Mouse (Mus musculus) testis, postnatal 14 days (tissue): Measurements from ENCODE around the gene Ltbp2.

Experiments
- DNase-seq: peaks from one replicate; pipeline ENCODE4 v3.0.0; 2021; ENCODE audit warnings: low spot score

The Ltbp2 gene

GRCm38 (mm10) chr12:84875761-84876480 is 411 bp downstream of the Ltbp2 start:
- peak; percentile 24 for DNase-seq

DNA sequence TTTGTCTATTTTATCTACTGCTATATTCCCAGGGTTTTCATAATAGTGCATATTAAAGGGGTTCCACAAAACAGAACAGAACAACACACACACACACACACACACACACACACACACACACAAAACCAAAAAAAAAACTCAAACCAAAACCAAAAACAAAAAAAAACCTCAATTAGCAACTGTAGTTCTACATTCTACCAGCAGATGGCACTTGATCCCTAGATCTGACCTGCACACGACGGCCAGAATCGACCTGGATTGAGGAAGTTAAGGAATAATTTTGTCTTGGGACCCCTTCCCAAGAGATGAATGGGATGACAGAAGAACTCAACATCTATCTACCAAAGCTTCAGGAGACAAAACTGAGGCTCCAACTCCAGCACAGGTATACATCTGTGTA is 2.9 kb downstream of the Ltbp2 start:
- no peak for DNase-seq

GRCm38 (mm10) chr12:84872310-84872709 is 4.0 kb downstream of the Ltbp2 start:
- no peak for DNase-seq

GRCm38 (mm10) chr12:84865431-84865830 is 10.9 kb downstream of the Ltbp2 start:
- DNase-seq: no peak

DNA sequence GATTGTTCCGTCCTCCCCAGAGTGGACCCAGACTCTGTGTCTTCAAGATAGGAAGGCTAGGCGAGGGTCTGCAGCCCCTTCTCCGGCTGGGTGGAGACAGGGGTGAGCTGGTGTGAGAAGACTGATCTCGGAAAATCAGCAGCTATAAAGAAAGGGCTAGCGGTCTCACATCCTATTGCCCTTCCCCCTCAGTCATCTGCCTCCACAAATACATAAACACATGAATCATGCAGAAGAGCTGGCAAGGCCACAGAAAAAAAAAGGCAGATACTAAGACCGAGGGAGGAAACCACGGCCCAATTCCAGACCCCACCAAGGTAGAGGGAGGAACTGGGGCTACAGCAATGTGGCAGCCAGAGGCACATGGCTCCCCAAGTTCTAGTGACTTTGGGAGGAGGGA is 11.5 kb downstream of the Ltbp2 start:
- DNase-seq: no peak

DNA sequence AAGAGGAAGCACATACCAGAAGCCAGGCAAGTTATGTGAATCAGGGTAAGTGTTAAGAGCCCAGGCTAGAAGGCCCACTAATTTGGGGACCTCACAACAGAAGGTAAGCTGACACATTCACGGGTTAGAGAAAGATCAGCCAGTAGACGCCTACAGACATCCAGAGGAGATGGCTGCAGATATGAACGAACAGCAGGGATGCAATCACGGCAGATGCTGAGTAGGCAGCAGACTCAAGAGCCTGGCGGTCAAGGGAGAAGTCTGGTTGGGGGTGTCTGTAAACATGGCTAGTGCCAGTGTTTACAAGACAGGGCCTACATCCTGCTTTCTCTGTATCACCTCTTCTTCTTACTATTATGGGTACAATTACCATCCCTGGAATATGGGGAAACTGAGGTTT is 13.1 kb downstream of the Ltbp2 start:
- DNase-seq: no peak

DNA sequence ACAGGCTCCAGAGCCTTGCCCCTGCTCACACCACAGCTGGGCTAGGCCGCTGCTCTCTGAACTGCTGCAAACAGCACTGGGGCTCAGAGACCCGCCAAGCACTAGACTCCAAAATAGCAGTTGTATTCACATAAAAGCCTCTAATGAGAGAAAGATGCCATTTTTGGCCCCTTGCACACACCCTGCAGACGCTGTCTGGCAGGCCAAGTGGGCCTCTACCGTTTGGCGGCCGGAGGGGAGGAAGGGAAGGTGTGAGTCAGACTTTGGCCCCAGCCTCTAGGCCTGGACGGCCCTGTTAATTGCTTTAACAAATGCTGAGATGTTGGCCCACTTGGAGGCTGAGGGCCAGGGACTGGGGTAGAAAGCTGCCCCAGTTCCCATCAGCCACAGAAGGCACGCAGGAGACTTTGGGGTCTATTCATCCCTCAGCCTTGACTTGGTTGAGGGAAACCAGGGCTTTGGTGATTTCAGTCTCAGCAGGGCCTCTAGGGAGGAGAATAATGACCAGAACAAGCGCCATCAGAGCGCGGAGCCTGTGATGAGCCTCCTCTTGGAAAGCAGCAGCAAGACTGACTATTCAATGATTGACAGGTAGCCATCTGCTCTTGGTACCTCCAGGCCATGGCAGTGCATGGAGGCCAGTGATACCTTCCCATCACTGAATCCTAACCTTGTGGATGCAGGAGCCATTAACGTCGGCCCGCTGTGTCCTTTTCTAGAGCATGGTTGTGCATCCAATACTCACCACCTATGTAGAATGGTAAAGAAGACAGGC is 14.0 kb downstream of the Ltbp2 start:
- no peak for DNase-seq

GRCm38 (mm10) chr12:84858149-84859113 is 17.9 kb downstream of the Ltbp2 start:
- DNase-seq: no peak

- no peak for DNase-seq
Observed at GRCm38 (mm10) chr12:84857706-84858105, 18.6 kb downstream of the Ltbp2 start.

DNA sequence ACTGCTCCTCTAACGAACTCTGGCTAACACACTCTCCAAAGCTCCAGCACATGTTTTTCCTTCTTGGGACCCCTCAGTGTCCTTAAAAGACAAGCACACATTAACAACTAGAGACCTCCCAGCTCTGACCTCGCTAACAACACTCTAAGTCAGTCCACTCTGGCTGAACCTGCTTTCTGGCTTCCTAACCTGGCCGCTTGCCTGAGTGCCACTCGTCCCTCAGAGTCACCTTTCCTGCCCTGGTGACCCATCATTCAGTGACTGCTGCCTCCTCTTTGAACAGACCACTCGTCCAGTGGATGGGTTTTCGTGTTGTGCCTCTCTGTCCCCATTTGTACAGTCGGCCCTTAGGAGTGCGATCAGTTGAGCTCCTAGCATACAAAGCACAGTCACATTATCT is 19.8 kb downstream of the Ltbp2 start:
- no peak for DNase-seq

- no peak for DNase-seq
Observed at GRCm38 (mm10) chr12:84855084-84855625, 21.2 kb downstream of the Ltbp2 start.

DNA sequence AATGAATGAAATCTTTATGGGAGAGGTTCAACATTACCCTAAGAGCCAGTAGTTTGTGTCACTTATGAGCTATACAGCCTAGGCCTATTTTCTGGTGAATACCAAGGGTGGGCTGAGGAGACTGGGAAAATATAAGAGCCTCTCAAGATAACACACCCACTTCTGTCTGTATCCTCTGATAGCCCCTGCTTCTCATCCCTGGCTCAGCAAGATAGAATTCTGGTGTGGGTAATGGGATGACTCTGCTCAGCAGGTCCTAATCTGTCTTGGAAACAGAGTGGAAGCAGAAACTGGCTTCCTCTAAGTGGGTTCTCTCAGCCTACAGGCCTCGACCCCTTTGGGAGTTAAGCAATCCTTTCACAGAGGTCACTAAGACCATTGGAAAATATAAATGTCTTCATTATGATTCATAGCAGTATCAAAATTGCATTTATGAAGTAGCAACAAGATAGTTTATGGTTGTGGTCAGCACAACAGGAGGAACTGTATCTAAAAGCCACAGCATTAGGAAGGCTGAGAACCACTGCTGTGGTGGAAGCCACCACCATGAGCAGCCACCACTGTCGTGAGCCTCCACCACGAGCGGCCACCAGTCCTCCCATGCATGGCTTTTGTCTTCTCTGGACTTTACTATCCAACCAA is 21.8 kb downstream of the Ltbp2 start:
- DNase-seq: no peak

DNA sequence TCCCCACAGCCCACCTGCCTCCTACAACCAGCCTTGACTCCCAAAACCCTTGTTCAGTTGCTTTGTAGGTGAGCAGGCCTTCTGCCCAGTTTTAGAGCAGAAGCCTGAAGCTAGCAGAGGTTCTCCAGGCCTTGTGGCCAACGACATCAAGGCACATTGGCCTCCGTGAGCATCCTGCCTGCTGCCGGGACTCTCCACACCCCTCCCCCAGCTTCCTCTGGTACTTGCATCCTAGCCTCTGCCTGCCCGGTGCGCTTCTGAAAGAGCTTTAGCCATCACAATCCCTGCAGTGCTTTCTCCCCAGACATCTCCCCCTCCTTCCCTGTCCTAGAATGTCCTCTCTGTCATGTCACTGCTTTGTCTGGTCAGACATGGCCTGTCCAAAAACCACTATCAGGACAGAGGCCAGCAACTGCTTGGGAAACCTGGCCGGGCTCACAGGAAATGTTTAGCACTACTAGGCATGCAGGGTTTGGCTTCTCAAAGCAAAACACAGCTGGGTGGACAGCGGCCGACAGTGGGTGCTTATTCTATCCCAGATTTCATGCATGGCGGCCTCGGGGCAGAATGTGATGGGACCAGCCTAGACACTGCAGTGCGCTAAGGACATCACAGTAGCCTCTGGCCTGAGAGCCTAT is 24.8 kb downstream of the Ltbp2 start:
- DNase-seq: no peak

DNA sequence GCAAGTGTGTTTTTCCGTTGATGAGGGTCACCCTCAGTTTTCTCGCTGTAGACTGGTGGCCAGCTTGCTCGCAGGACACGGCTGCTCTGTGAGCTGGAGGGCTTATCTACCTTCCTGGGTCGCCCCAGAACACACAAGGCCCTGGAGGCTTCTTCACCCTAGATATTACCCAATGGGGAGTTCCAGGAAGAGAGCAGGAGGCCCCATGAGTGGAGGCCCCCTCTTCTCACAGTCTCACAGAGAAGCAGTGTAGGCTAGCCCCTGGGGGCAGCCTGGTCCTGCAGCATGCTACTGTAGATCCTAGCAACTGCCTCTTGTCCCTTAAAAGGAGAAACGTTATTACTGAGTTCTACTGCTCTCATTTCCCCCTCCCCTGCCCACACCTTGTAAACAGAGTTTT is 28.4 kb downstream of the Ltbp2 start:
- no peak for DNase-seq

GRCm38 (mm10) chr12:84847480-84847879 is 28.9 kb downstream of the Ltbp2 start:
- no peak for DNase-seq

GRCm38 (mm10) chr12:84846594-84847014 is 29.7 kb downstream of the Ltbp2 start:
- no peak for DNase-seq

DNA sequence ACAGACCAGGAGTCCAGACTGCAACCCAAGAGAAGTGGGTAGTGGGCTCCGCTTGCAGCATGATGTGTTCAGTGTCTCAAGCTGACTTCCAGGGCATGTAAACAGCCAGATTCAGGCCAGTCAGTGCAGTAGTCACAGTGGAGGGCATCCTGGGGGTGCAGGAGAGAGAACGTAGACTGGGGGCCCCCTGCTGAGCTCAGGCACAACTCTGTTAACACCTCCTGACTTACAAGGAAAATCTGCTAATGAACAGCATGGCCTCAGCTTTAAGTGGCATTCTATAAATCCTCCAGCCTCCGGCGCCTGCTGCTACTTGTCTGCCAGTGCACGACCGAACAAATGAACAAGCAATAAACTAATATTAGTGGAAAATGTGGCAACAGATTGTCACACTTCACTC is 33.6 kb downstream of the Ltbp2 start:
- no peak for DNase-seq

DNA sequence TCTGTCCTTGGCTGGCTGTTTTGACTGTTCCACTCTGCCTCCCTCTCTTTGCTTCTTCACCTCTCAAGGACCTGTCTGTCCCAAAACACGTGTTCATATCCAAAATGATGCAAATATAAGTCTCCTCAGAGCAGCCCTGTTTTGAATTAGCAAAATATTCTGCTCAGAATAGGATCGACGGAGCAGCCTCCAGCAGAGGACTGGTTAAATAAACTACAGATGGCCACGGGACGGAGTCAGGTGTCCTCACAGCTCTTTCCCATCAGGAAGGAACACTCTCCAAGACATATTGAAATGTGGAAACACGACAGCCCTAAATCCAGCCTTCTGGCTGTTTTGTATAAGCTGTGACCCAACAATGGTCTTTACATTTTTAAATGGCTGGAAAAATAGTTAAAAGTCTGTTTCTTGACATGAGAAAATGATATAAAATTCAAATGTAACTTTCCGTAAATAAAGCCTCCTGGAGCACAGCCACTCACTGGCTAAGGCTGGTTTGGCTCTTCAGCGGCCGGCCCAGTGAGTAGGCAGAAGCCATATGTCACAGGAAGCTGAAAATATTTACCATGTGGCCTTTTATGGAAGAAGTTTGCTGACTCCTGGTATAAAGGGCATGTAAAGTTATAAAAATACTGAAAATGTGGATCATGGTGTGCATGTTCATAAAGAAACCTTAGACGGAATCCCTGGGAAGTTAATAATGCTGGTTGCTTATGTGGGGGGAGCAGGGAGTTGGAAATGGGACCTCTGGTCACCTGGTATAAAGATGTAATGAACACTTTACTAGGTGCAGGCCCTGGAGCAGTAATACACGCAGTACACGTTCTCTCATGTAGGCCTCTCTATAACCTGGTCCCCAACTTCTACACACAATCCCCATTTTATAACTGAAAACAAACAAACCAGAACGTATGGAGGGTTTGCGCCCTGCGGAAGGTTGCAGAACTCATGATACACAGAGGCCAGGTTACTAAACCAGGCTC is 34.9 kb downstream of the Ltbp2 start:
- no peak for DNase-seq

GRCm38 (mm10) chr12:84840734-84841133 is 35.6 kb downstream of the Ltbp2 start:
- no peak for DNase-seq

GRCm38 (mm10) chr12:84839965-84840364 is 36.4 kb downstream of the Ltbp2 start:
- no peak for DNase-seq
